Mouse (Mus musculus) intestine, embryonic 14.5 days (tissue): ENCODE measurements around the gene Smg5. TPM values are rescaled to one million over a fixed set of nuclear protein-coding genes. Genes with fewer than 3 reads are reported as not detected.

Experiments
- ATAC-seq: fragments of 200-750 bp; cut with Nextera tagmentation; replicated peaks from 2 replicates; pipeline ENCODE4 v1.8.0; 2017; ENCODE audit warnings: low read depth, moderate number of reproducible peaks, moderate TSS enrichment, moderate library complexity; ENCODE audit not compliant: low FRiP score, low TSS enrichment
- DNase-seq: peaks from one replicate; pipeline ENCODE4 v3.0.0-alpha.2; 2018; ENCODE audit warnings: low spot score
- H3K27ac ChIP-seq: fragments of 300-500 bp; sonication (generic); 2 replicates; pipeline ENCODE4 v1.5.1; 2014; ENCODE audit warnings: low read depth, mild to moderate bottlenecking, control low read depth
- H3K27me3 ChIP-seq: fragments of 300-500 bp; sonication (generic); replicated peaks from 2 replicates; pipeline ENCODE4 v1.6.1; 2014; ENCODE audit warnings: low read length, control low read depth; ENCODE audit not compliant: control insufficient read depth, insufficient read depth
- H3K36me3 ChIP-seq: fragments of 300-500 bp; sonication (generic); 2 replicates; pipeline ENCODE4 v1.6.1; 2014; ENCODE audit warnings: low read length, control low read depth; ENCODE audit not compliant: control insufficient read depth, insufficient read depth
- H3K4me1 ChIP-seq: fragments of 300-500 bp; sonication (generic); replicated peaks from 2 replicates; pipeline ENCODE4 v1.6.1; 2014; ENCODE audit warnings: low read length, control low read depth, mixed read lengths; ENCODE audit not compliant: control insufficient read depth, insufficient read depth
- H3K4me2 ChIP-seq: fragments of 300-500 bp; sonication (generic); 2 replicates; pipeline ENCODE4 v1.6.1; 2014; ENCODE audit warnings: low read length
- H3K4me3 ChIP-seq: fragments of 300-500 bp; sonication (generic); 2 replicates; pipeline ENCODE4 v1.5.1; 2014; ENCODE audit warnings: low read depth, low read length, control low read depth, mixed read lengths
- H3K9ac ChIP-seq: fragments of 300-500 bp; sonication (generic); 2 replicates; pipeline ENCODE4 v1.6.1; 2014; ENCODE audit warnings: mild to moderate bottlenecking, low read length
- H3K9me3 ChIP-seq: fragments of 300-500 bp; sonication (generic); 2 replicates; pipeline ENCODE4 v1.6.1; 2016; ENCODE audit warnings: low read length, control low read depth; ENCODE audit not compliant: control insufficient read depth
- WGBS: fragments of 180-500 bp; shearing (Covaris S2); extraction: QIAGEN DNeasy Blood & Tissue Kit; methylation state at CpG from one replicate; pipeline ENCODE4 v1.1.7; 2014; 5-methylcytosine and 5-hydroxymethylcytosine counted together
- polyA plus RNA-seq: library from polyadenylated mRNA; unstranded; fragments of >200 nt; fragmentation: Nextera tagmentation; extraction: Ambion mirVana; gene quantifications from 2 replicates; pipeline ENCODE4 v1.2.1, GENCODE M21; 2014

The Smg5 gene
- polyA plus RNA-seq, 1 experiment from 2014 or later, result 39.4 TPM

DNA sequence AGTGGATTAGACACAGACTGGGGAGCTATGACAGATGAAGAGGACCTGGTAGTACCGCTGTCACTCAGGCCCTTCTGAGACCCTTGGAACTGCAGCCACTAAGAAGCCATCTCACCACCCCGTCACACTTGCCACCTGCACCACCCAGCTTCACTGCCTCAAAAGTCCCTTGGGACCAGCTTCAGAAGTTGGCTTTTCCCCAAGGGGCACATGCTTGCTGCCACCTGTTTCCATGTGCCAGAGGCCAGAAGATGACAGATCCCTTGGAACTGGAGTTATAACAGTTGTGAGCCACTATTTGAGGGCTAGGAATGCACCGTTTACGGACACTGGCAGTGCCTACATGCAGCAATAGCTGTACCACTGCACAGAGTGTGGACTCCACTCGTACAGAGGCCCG lies 59.2 kb downstream of the Smg5 start:
- H3K36me3 ChIP-seq, result peaks cover 30% of the 10 kb centered on the region
- H3K27ac ChIP-seq, result no peak overlapping the region
- H3K4me3 ChIP-seq, result no peak overlapping the region
- 94% methylated on average over 6 of the region's 6 CpGs for WGBS
- H3K4me1 ChIP-seq, result no peaks in the 10 kb centered on the region
- H3K27me3 ChIP-seq, result no peaks in the 10 kb centered on the region
- DNase-seq (no peak), ATAC-seq (no peak)
- no peak overlapping the region for H3K9ac ChIP-seq
- H3K4me2 ChIP-seq, result no peak overlapping the region
- no peaks in the 10 kb centered on the region for H3K9me3 ChIP-seq

DNA sequence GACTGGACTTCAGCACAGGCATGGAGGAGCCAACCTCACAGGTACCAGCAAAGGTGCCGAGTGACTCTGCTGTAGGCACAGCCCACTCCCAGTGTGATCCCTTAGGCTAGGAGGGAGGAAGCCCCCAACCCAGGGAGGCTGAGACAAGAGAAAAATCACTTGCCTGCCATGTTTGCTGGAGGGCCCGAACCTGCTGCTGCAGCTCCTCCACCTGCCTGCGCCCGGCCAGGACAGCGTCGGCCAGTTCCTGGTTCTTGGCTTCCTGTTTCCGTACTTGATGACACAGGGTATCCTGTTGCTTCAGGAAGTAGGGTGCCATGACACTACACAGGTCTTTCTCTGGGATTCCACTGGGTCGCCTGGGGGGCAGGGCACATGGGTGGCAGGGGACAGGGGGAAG lies 59.7 kb downstream of the Smg5 start:
- Histone ChIP-seq H3K4me1 (no peaks in the 10 kb centered on the region), H3K36me3 (peaks cover 30% of the 10 kb centered on the region), H3K9me3 (no peaks in the 10 kb centered on the region), H3K27ac (no peak overlapping the region), H3K9ac (no peak overlapping the region), H3K27me3 (no peaks in the 10 kb centered on the region), H3K4me3 (no peak overlapping the region), H3K4me2 (no peak overlapping the region)
- ATAC-seq (no peak), DNase-seq (no peak)
- 93% methylated on average over 8 of the region's 8 CpGs for WGBS

- Histone ChIP-seq H3K4me2 (no peak overlapping the region), H3K27ac (no peak overlapping the region), H3K4me3 (no peak overlapping the region), H3K9ac (no peak overlapping the region), H3K9me3 (no peaks in the 10 kb centered on the region), H3K4me1 (no peaks in the 10 kb centered on the region), H3K27me3 (no peaks in the 10 kb centered on the region), H3K36me3 (peaks cover 40% of the 10 kb centered on the region)
- DNase-seq (no peak), ATAC-seq (no peak)
- 77% methylated on average over 2 of the region's 2 CpGs for WGBS
Observed at GRCm38 (mm10) chr3:88398666-88399065, 62.6 kb downstream of the Smg5 start.

GRCm38 (mm10) chr3:88403522-88404230 lies 67.6 kb downstream of the Smg5 start:
- ATAC-seq, result no peak

DNA sequence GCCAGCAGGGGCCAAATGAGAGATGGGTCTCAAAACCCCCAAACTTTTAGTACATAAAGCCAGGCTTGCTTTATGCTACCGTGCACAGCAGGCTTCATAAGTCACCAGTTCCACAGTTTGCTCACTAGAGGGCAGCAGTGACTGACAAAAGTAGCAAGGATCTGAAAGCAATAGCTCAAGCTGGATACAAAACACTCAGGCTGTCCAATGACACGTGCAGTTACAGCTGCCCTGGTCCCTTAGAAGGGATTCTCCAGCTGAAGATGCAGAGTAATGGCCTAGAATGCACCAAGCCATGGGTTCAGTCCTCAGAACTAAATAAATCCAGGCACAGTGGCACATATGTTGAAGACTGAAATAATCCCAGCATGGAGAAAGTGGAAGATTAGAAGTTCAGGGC lies 71.0 kb downstream of the Smg5 start:
- H3K27me3 ChIP-seq, result no peaks in the 10 kb centered on the region
- H3K4me2 ChIP-seq, result no peak overlapping the region
- H3K9ac ChIP-seq, result no peak overlapping the region
- 0% methylated on average over 2 of the region's 2 CpGs for WGBS
- H3K27ac ChIP-seq, result no peak overlapping the region
- H3K4me3 ChIP-seq, result no peak overlapping the region
- no peak for ATAC-seq
- peaks cover 22% of the 10 kb centered on the region for H3K4me1 ChIP-seq
- H3K36me3 ChIP-seq, result peaks cover 21% of the 10 kb centered on the region
- DNase-seq, result peak; percentile 74
- no peaks in the 10 kb centered on the region for H3K9me3 ChIP-seq

More at GRCm38 (mm10) chr3:88403522-88404230, 67.6 kb downstream of the Smg5 start:
- no peaks in the 10 kb centered on the region for H3K27me3 ChIP-seq
- H3K9me3 ChIP-seq, result no peaks in the 10 kb centered on the region
- 95% methylated on average over 10 of the region's 10 CpGs for WGBS
- H3K9ac ChIP-seq, result no peak overlapping the region
- no peak overlapping the region for H3K27ac ChIP-seq
- DNase-seq, result no peak
- no peak overlapping the region for H3K4me3 ChIP-seq
- peaks cover 22% of the 10 kb centered on the region for H3K36me3 ChIP-seq
- peaks cover 10% of the 10 kb centered on the region for H3K4me1 ChIP-seq
- H3K4me2 ChIP-seq, result no peak overlapping the region

DNA sequence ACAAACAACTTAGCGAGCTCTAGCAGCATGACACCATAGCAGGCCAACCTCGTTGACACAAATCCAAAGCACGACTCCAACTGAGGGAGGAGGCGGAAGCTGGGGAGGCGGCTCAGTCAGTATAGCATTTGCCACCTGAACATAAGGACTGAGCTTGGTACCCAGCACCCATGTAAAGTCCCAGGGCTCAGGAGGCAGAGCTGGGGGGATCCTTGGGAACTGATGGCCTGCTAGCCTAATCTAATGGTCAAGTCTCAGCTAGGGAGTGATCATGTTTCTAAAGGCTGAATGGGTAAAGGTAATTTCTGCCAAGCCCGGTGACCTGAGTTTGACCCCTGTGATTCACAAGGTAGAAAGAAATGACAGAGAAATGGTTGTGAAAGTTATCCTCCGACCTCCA lies 71.5 kb downstream of the Smg5 start:
- ATAC-seq (no peak), DNase-seq (no peak)
- Histone ChIP-seq H3K4me2 (no peak overlapping the region), H3K36me3 (peaks cover 25% of the 10 kb centered on the region), H3K9ac (no peak overlapping the region), H3K4me3 (no peak overlapping the region), H3K9me3 (no peaks in the 10 kb centered on the region), H3K4me1 (peaks cover 22% of the 10 kb centered on the region), H3K27ac (no peak overlapping the region), H3K27me3 (no peaks in the 10 kb centered on the region)
- WGBS, result 53% methylated on average over 7 of the region's 7 CpGs

DNA sequence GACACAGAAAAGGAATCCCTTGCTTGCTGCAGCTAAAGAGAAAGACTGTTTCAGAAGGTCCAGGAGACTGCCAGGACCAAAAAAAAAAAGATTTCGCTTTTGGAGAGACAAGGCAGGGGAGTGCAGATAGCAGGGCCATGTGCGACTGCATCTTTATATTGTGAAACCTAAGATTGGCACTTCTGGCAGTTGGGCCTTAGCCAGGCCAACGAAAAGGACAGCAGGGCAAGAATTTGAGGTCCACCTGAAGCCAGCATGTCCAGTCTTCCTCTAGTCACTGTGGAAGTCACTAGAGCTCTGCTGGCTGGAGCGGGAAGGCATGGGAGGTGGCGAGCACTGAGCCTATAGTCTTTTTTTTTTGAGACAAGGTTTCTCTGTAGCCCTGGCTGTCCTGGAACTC lies 72.9 kb downstream of the Smg5 start:
- H3K4me2 ChIP-seq, result peak overlapping the region; percentile 66
- no peaks in the 10 kb centered on the region for H3K9me3 ChIP-seq
- ATAC-seq (no peak), DNase-seq (no peak)
- H3K36me3 ChIP-seq, result peaks cover 29% of the 10 kb centered on the region
- no peaks in the 10 kb centered on the region for H3K27me3 ChIP-seq
- H3K4me1 ChIP-seq, result peaks cover 22% of the 10 kb centered on the region
- peak overlapping the region; percentile 89 for H3K9ac ChIP-seq
- 61% methylated on average over 5 of the region's 5 CpGs for WGBS
- H3K27ac ChIP-seq, result no peak overlapping the region
- peak overlapping the region; percentile 76 for H3K4me3 ChIP-seq

- H3K9me3 ChIP-seq, result no peaks in the 10 kb centered on the region
- DNase-seq, result peak; percentile 96
- peak within 1 kb of the TSS; percentile 89 for H3K9ac ChIP-seq
- peak within 1 kb of the TSS; percentile 94 for H3K27ac ChIP-seq
- peak within 1 kb of the TSS; percentile 76 for H3K4me3 ChIP-seq
- H3K4me1 ChIP-seq, result peaks cover 22% of the 10 kb centered on the region
- under 1% methylated on average over 54 of the region's 54 CpGs for WGBS
- peak within 1 kb of the TSS; percentile 66 for H3K4me2 ChIP-seq
- H3K36me3 ChIP-seq, result peaks cover 33% of the 10 kb centered on the region
- no peaks in the 10 kb centered on the region for H3K27me3 ChIP-seq
- peak; percentile 95 for ATAC-seq
Observed at GRCm38 (mm10) chr3:88409741-88410644, 73.9 kb downstream of the Smg5 start, which contains the start of gene Pmf1. Gene Pmf1, minus strand, starts transcription at chr3:88410331.
